Mouse (Mus musculus) ES-E14 (cell line): ENCODE measurements around the gene Colgalt1. TPM values are rescaled to one million over a fixed set of nuclear protein-coding genes. Genes with fewer than 3 reads are reported as not detected.

ENCODE experiments used
- DNase-seq: peaks from one replicate; pipeline ENCODE4 v3.0.0-alpha.2; 2013; ENCODE audit warnings: low read depth, low spot score
- H3K27ac ChIP-seq: 2 replicates; pipeline ENCODE4 v1.5.1; 2012; ENCODE audit warnings: low read depth, mild to moderate bottlenecking, low read length, moderate library complexity, mixed read lengths; ENCODE audit not compliant: poor library complexity, insufficient read depth, severe bottlenecking
- H3K36me3 ChIP-seq: 2 replicates; pipeline ENCODE4 v1.6.1; 2012; ENCODE audit warnings: mild to moderate bottlenecking, low read length, moderate library complexity, mixed read lengths; ENCODE audit not compliant: control insufficient read depth, poor library complexity, insufficient read depth, severe bottlenecking
- H3K4me1 ChIP-seq, 2 experiments: fragments of 150-350 bp in 1 of 2; sonication (generic) in 1 of 2; 2 replicates each; pipeline ENCODE4 v1.6.1; 2012; ENCODE audit warnings: low read length in 2 of 2, mild to moderate bottlenecking in 1 of 2, mixed read lengths in 1 of 2; ENCODE audit not compliant: control insufficient read depth in 2 of 2, insufficient read depth in 2 of 2, poor library complexity in 1 of 2
- H3K4me3 ChIP-seq, 2 experiments: fragments of 150-350 bp in 1 of 2; sonication (generic) in 1 of 2; 2 replicates each; pipeline ENCODE4 v1.5.1; 2012; ENCODE audit warnings: low read length in 2 of 2, low read depth in 1 of 2, mild to moderate bottlenecking in 1 of 2, mixed read lengths in 1 of 2; ENCODE audit not compliant: insufficient read depth in 1 of 2, poor library complexity in 1 of 2, severe bottlenecking in 1 of 2
- H3K9ac ChIP-seq: 2 replicates; pipeline ENCODE4 v1.6.1; 2012; ENCODE audit warnings: low read depth, mild to moderate bottlenecking, low read length, mixed read lengths; ENCODE audit not compliant: poor library complexity, insufficient read depth, severe bottlenecking
- H3K9me3 ChIP-seq: fragments of 150-350 bp; sonication (generic); 2 replicates; pipeline ENCODE4 v1.6.1; 2012; ENCODE audit warnings: low read depth, mild to moderate bottlenecking, low read length; ENCODE audit not compliant: control insufficient read depth, insufficient read depth
- CHD2 ChIP-seq: IDR thresholded peaks from 2 replicates; pipeline ENCODE4 v1.6.1; 2014; ENCODE audit warnings: mild to moderate bottlenecking, low read depth, low read length, inconsistent platforms
- HCFC1 ChIP-seq: IDR thresholded peaks from 2 replicates; pipeline ENCODE4 v1.6.1; 2012; ENCODE audit warnings: low read length, inconsistent platforms, borderline replicate concordance; ENCODE audit not compliant: insufficient read depth
- MAFK ChIP-seq: IDR thresholded peaks from 2 replicates; pipeline ENCODE4 v1.6.1; 2014; ENCODE audit warnings: mild to moderate bottlenecking, low read depth, low read length, inconsistent platforms; ENCODE audit not compliant: insufficient read depth
- ZC3H11A ChIP-seq: IDR thresholded peaks from 2 replicates; pipeline ENCODE4 v1.6.1; 2012; ENCODE audit warnings: low read depth, mild to moderate bottlenecking, inconsistent platforms, low read length, borderline replicate concordance
- ZNF384 ChIP-seq: IDR thresholded peaks from 2 replicates; pipeline ENCODE4 v1.6.1; 2012; ENCODE audit warnings: low read depth, low read length, inconsistent platforms
- in situ Hi-C, 2 experiments: fragments of 600-800 bp; cut with MboI; formaldehyde crosslinking; loops; one replicate each; pipeline ENCODE4 v1.15.1; 2025; ENCODE audit warnings: low sequenced_read_pairs in 2 of 2, inconsistent platforms in 1 of 2; ENCODE audit not compliant: unreplicated experiment in 2 of 2
- total RNA-seq: library from RNA; depleted of rRNA; stranded (reverse); fragments of 300-350 nt; gene quantifications from 2 replicates; pipeline ENCODE4 v1.2.3, GENCODE M21; 2012

Colgalt1 gene
- total RNA-seq, 1 experiment: 126 TPM

DNA sequence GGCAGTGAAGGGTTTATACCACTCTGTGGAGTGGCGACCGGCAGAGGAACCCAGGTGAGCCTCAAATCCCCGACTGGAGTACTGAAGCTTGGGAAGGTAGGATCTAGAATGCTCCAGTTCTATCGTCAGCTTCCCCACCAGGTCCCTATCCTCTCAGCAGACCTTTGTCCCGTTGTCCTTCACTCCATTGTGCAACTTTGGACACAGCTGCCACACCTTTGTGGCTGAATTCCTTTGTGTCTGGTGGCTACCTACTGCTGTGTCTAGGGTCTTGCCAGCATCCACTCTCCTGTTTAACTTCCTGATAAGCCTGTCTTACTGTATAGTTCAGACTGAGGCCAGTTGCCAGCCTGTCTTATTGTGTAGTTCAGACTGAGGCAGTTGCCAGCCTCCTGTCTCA lies 1.3 kb downstream of the Colgalt1 start:
- peaks cover 19% of the 10 kb centered on the region; the same call in 1 of the 2 replicates for H3K36me3 ChIP-seq
- H3K27ac ChIP-seq: no peak overlapping the region
- H3K4me1 ChIP-seq: peaks cover 0 to 8% of the 10 kb centered on the region in 2 experiments; a peak in 1 of 4 replicates
- H3K9ac ChIP-seq: peak overlapping the region; percentile 89
- no peaks in the 10 kb centered on the region for H3K9me3 ChIP-seq
- TF ChIP-seq MAFK (no peak), ZNF384 (no peak), HCFC1 (no peak), ZC3H11A (no peak), CHD2 (no peak)
- H3K4me3 ChIP-seq: peak overlapping the region; percentile 87 to 89
- DNase-seq: no peak
- in situ Hi-C loops: no loop called here

DNA sequence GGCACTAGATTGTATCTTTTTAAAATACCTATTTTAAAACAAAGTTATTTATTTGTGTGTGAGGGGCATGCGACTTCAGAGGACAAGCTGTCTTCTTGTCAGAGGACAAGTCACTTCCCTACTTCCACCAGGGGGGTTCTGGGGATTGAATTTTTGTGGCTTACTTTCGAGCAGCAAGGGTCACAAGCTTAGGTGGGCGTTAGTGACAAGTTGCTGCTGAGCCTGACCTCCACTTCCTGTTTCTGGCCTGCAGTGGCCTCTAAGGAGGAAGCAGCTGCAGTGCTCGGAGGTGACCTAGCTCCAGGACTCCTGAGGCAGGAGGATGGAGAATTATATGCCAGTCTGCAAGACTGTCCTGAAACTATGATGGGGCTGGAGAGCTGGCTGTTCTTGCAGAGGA lies 2.6 kb downstream of the Colgalt1 start:
- TF ChIP-seq ZC3H11A (no peak), HCFC1 (no peak), CHD2 (no peak), MAFK (no peak), ZNF384 (no peak)
- in situ Hi-C loops: no loop called here
- peaks cover 32% of the 10 kb centered on the region for H3K36me3 ChIP-seq

DNA sequence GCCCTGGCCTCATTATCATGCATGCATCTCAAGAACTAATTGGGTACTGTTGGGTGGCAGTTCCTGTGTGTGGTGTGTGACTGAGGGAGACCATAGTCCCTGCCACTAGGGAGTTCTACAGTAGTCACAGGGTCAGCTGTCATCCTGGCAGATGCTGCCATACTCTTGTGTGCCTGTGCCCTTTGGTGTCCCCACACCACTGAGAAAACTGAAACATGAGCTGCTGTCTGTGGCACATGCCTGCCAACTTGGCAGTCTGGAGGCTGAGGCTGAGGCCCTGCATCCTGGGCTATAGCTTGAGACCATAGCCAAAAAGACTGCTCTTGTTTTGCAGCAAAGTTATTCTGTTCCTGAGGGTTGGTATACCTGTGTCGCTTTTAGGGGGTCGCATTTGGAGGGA lies 9.0 kb downstream of the Colgalt1 start:
- in situ Hi-C loops: no loop called here
- H3K9ac ChIP-seq: no peak overlapping the region
- H3K36me3 ChIP-seq: peaks cover 79% of the 10 kb centered on the region
- no peak for TF ChIP-seq CHD2
- H3K4me3 ChIP-seq: no peak overlapping the region
- peaks cover 4% of the 10 kb centered on the region; the same call in 1 of the 2 replicates for H3K9me3 ChIP-seq
- no peaks in the 10 kb centered on the region for H3K4me1 ChIP-seq
- no peak for DNase-seq
- no peak overlapping the region for H3K27ac ChIP-seq

More for the DNA sequence above, 2.6 kb downstream of the Colgalt1 start:
- peaks cover 0 to 8% of the 10 kb centered on the region in 2 experiments; a peak in 1 of 4 replicates for H3K4me1 ChIP-seq
- H3K27ac ChIP-seq: no peak overlapping the region
- no peak overlapping the region for H3K4me3 ChIP-seq
- DNase-seq: no peak
- H3K9ac ChIP-seq: no peak overlapping the region
- no peaks in the 10 kb centered on the region for H3K9me3 ChIP-seq

DNA sequence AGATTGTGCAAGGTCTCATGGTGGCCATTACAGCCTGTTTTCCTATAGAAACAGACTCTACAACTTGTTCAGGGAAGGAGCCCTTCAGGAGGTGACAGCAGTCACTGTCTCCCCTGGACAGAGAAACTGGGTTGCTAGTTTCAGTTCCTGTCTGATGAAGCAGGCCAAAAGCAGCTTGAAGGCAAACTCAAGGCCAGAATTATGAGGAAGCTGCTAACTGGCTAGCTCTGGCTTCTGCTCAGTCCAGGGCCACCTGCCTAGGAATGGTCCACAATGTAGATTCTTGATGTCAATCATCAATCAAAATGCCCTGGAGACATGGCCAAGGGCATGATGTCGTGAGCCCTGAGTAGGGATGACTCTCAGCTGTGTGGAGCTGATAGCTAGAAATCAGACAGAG lies 14.3 kb downstream of the Colgalt1 start:
- Histone ChIP-seq H3K4me3 (no peak overlapping the region), H3K4me1 (peaks cover 0 to 18% of the 10 kb centered on the region in 2 experiments; a peak in 3 of 4 replicates), H3K27ac (no peak overlapping the region), H3K9ac (no peak overlapping the region), H3K36me3 (peaks cover 48% of the 10 kb centered on the region), H3K9me3 (peaks cover 4% of the 10 kb centered on the region; the same call in 1 of the 2 replicates)
- in situ Hi-C loops: no loop called here
- DNase-seq: no peak
- no peak for TF ChIP-seq MAFK
- TF ChIP-seq ZNF384: no peak

DNA sequence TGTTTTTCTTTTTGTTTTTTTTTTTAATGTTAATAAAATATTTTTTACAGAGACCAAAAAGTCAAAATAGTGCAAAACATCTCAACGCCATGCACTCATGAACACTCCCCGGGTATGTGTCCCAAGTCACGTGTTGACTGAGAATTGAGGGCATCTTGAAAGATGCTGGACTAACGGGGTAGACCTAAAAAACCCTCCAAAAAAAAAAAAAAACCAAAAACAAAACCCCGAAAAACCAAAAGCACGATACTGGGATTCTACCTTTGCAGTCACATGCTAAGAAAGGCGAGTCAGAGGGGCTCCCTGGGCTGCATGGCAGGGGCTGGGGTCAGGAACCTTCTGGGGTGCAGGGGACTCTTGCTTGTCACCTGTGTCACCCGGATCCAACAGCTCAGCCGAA lies 16.0 kb downstream of the Colgalt1 start:
- Histone ChIP-seq H3K4me1 (peaks cover 2 to 30% of the 10 kb centered on the region in 2 experiments; a peak in 3 of 4 replicates), H3K9ac (no peak overlapping the region), H3K4me3 (no peak overlapping the region), H3K36me3 (peaks cover 33% of the 10 kb centered on the region), H3K9me3 (peaks cover 4% of the 10 kb centered on the region; the same call in 1 of the 2 replicates), H3K27ac (no peak overlapping the region)
- in situ Hi-C loops: no loop called here
- TF ChIP-seq MAFK (no peak), ZNF384 (no peak), ZC3H11A (no peak), CHD2 (no peak), HCFC1 (no peak)
- DNase-seq: no peak
